In genomic region chr16:91463836-91464400, GRCm38 (mm10) we compare ENCODE assay signal across 8 mouse cellular contexts. TPM values are rescaled to one million over a fixed set of nuclear protein-coding genes. Genes with fewer than 3 reads are reported as not detected.
DNase-seq lines count a peak whose midpoint lies in the region; ATAC-seq and TF ChIP-seq lines count a peak whose summit lies in the region.

No protein-coding gene starts in this region.

- TF ChIP-seq POLR2A in myocyte (IDR thresholded peaks at IDR 0.05; ENCODE audit: insufficient read length, low read depth), result no peak

- H3K36me3 ChIP-seq in embryonic facial prominence, embryonic 13.5 days, result no peaks in the 10 kb centered on the region
- no peaks in the 10 kb centered on the region for H3K36me3 ChIP-seq in intestine, embryonic 14.5 days (ENCODE audit: control insufficient read depth, insufficient read depth, low read length)
- no peaks in the 10 kb centered on the region for H3K36me3 ChIP-seq in myocyte (ENCODE audit: control insufficient read depth, insufficient read depth)

- no peak for DNase-seq in left cerebral cortex, adult 2 months (ENCODE audit: extremely low spot score in 1 of 2, low spot score in 2 of 2)
- no peak for DNase-seq in left cerebral cortex, adult 18-20 months (ENCODE audit: low spot score in 2 of 2)
- DNase-seq in intestine, embryonic 14.5 days (ENCODE audit: low spot score), result no peak
- no peak for DNase-seq in layer of hippocampus, adult 8-10 months (ENCODE audit: low spot score in 2 of 2)
- DNase-seq in frontal cortex, postnatal 14 days (ENCODE audit: low spot score in 2 of 2), result no peak
- DNase-seq in kidney, adult 9 months, result no peak

- H3K4me1 ChIP-seq in embryonic facial prominence, embryonic 13.5 days, result peaks cover 16% of the 10 kb centered on the region
- peaks cover 7% of the 10 kb centered on the region for H3K4me1 ChIP-seq in intestine, embryonic 14.5 days (replicated peaks; ENCODE audit: control insufficient read depth, insufficient read depth, low read length)

- no peaks in the 10 kb centered on the region for H3K9me3 ChIP-seq in embryonic facial prominence, embryonic 13.5 days
- no peaks in the 10 kb centered on the region; the same call in 1 of the 2 replicates for H3K9me3 ChIP-seq in intestine, embryonic 14.5 days (ENCODE audit: control insufficient read depth, low read length)

- no peaks in the 10 kb centered on the region for H3K79me2 ChIP-seq in myocyte (ENCODE audit: control insufficient read depth, insufficient read depth)

- no peak overlapping the region for H3ac ChIP-seq in myocyte (ENCODE audit: control insufficient read depth, insufficient read length)

- no peaks in the 10 kb centered on the region for H3K27me3 ChIP-seq in embryonic facial prominence, embryonic 13.5 days
- H3K27me3 ChIP-seq in intestine, embryonic 14.5 days (replicated peaks; ENCODE audit: control insufficient read depth, insufficient read depth, low read length), result no peaks in the 10 kb centered on the region
- no peaks in the 10 kb centered on the region for H3K27me3 ChIP-seq in myocyte (ENCODE audit: control insufficient read depth, insufficient read depth, insufficient read length)

- H3K27ac ChIP-seq in left cerebral cortex, adult 2 months, result no peak overlapping the region
- no peak overlapping the region for H3K27ac ChIP-seq in embryonic facial prominence, embryonic 13.5 days
- no peak overlapping the region for H3K27ac ChIP-seq in intestine, embryonic 14.5 days (ENCODE audit: low read depth)

- no peak for ATAC-seq in embryonic facial prominence, embryonic 13.5 days (ENCODE audit: insufficient number of reproducible peaks, insufficient read depth, low FRiP score, low TSS enrichment, low read depth)
- no peak for ATAC-seq in intestine, embryonic 14.5 days (replicated peaks; ENCODE audit: low FRiP score, low TSS enrichment, low read depth)

- intact Hi-C loops in left cerebral cortex, adult 2 months (cut with DNase I), result loop anchor here (2.0 to 5.0 kb wide), 3 partner anchors 21 to 107 kb away; partner anchors contain the start of gene Ifnar1

- WGBS in embryonic facial prominence, embryonic 13.5 days, result 86% methylated on average over 4 of the region's 4 CpGs
- WGBS in intestine, embryonic 14.5 days, result 86% methylated on average over 4 of the region's 4 CpGs

- peak overlapping the region; percentile 60 for H3K4me3 ChIP-seq in left cerebral cortex, adult 2 months
- H3K4me3 ChIP-seq in embryonic facial prominence, embryonic 13.5 days, result peak overlapping the region; percentile 62
- H3K4me3 ChIP-seq in intestine, embryonic 14.5 days (ENCODE audit: low read depth, low read length), result peak overlapping the region; percentile 49
- peak overlapping the region; percentile 35 for H3K4me3 ChIP-seq in myocyte

- peak overlapping the region; percentile 89 for H3K4me2 ChIP-seq in embryonic facial prominence, embryonic 13.5 days
- H3K4me2 ChIP-seq in intestine, embryonic 14.5 days (ENCODE audit: low read length), result peak overlapping the region; percentile 53
- H3K4me2 ChIP-seq in myocyte (ENCODE audit: low read depth), result peak overlapping the region; percentile 62

- peak overlapping the region; percentile 77; the same call in 1 of the 2 replicates for H3K9ac ChIP-seq in embryonic facial prominence, embryonic 13.5 days
- H3K9ac ChIP-seq in intestine, embryonic 14.5 days (ENCODE audit: low read length), result peak overlapping the region; percentile 46; the same call in 1 of the 2 replicates

- TF ChIP-seq CTCF in left cerebral cortex, adult 2 months (IDR thresholded peaks at IDR 0.05), result no peak

TF ChIP-seq in myocyte, 11 proteins besides CTCF, POLR2A, EP300 and RAD21:
- TF ChIP-seq USF1 (IDR thresholded peaks at IDR 0.05; ENCODE audit: low read depth), result no peak

RNA-seq across cellular contexts. Expression of gene Ifnar1, which starts 21.1 kb away (rescaled TPM):
- total RNA-seq in left cerebral cortex, adult 2 months (2021), result 10 to 100 TPM; 45.2 TPM
- 10 to 100 TPM; 41.7 to 53.2 TPM for total RNA-seq in left cerebral cortex, adult 18-20 months (2021)
- 62.6 and 63.0 TPM in 2 replicates for polyA plus RNA-seq in embryonic facial prominence, embryonic 13.5 days (2015; fragmentation: Nextera tagmentation; extraction: Ambion mirVana)
- 51.9 and 60.9 TPM in 2 replicates for polyA plus RNA-seq in intestine, embryonic 14.5 days (2014; fragmentation: Nextera tagmentation; extraction: Ambion mirVana)
- polyA plus RNA-seq in myocyte (2012; fragmentation: generic; extraction: Trizol), result 16.2 TPM
- total RNA-seq in layer of hippocampus, adult 8-10 months (2022), result 10 to 100 TPM; 44.9 to 54.0 (median 48.4) TPM

RNA-seq across cellular contexts. Expression of gene Il10rb, which starts 58.0 kb away (rescaled TPM):
- total RNA-seq in left cerebral cortex, adult 2 months (2021), result 1 to 10 TPM; 8.5 to 9.1 TPM
- total RNA-seq in left cerebral cortex, adult 18-20 months (2021), result 1 to 10 TPM; 9.8 to 9.9 TPM
- 19.4 and 19.6 TPM in 2 replicates for polyA plus RNA-seq in embryonic facial prominence, embryonic 13.5 days (2015; fragmentation: Nextera tagmentation; extraction: Ambion mirVana)
- 35.4 and 36.8 TPM in 2 replicates for polyA plus RNA-seq in intestine, embryonic 14.5 days (2014; fragmentation: Nextera tagmentation; extraction: Ambion mirVana)
- 13.7 TPM for polyA plus RNA-seq in myocyte (2012; fragmentation: generic; extraction: Trizol)
- 10 to 100 TPM in 3 of 4 experiments, 1 to 10 TPM in 1; 9.6 to 18.3 (median 14.3) TPM for total RNA-seq in layer of hippocampus, adult 8-10 months (2022)
